Mouse (Mus musculus) limb, embryonic 10.5 days (tissue): ENCODE measurements around the gene Cbfa2t3. TPM values are rescaled to one million over a fixed set of nuclear protein-coding genes. Genes with fewer than 3 reads are reported as not detected.

Experiments
- DNase-seq: peaks from one replicate; pipeline ENCODE4 v3.0.0-alpha.2; 2017; ENCODE audit warnings: low spot score
- H3K27ac ChIP-seq: fragments of 300-500 bp; sonication (generic); 2 replicates; pipeline ENCODE4 v1.5.1; 2016; ENCODE audit warnings: mild to moderate bottlenecking
- H3K27me3 ChIP-seq: fragments of 300-500 bp; sonication (generic); 2 replicates; pipeline ENCODE4 v1.6.1; 2016; ENCODE audit warnings: low read depth, mild to moderate bottlenecking; ENCODE audit not compliant: poor library complexity, severe bottlenecking
- H3K36me3 ChIP-seq: fragments of 300-500 bp; sonication (generic); 2 replicates; pipeline ENCODE4 v1.6.1; 2016; ENCODE audit warnings: mild to moderate bottlenecking, moderate library complexity
- H3K4me1 ChIP-seq: fragments of 300-500 bp; sonication (generic); 2 replicates; pipeline ENCODE4 v1.6.1; 2016
- H3K4me3 ChIP-seq: fragments of 300-500 bp; sonication (generic); 2 replicates; pipeline ENCODE4 v1.5.1; 2016; ENCODE audit warnings: mild to moderate bottlenecking, moderate library complexity
- H3K9me3 ChIP-seq: fragments of 300-500 bp; sonication (generic); replicated peaks from 2 replicates; pipeline ENCODE4 v1.6.1; 2016; ENCODE audit warnings: mild to moderate bottlenecking
- WGBS: fragments of 180-500 bp; shearing (Covaris S2); methylation state at CpG from one replicate; pipeline ENCODE4 v1.1.7; 2016; 5-methylcytosine and 5-hydroxymethylcytosine counted together
- polyA plus RNA-seq: library from polyadenylated mRNA; unstranded; fragments of >200 nt; fragmentation: Nextera tagmentation; extraction: Ambion mirVana; gene quantifications from 2 replicates; pipeline ENCODE4 v1.2.1, GENCODE M21; 2016

Gene Cbfa2t3
- polyA plus RNA-seq, 1 experiment from 2014 or later = 2.0 TPM

GRCm38 (mm10) chr8:122652643-122653042 lies 46.3 kb downstream of the Cbfa2t3 start:
- 64% methylated on average over 6 of the region's 6 CpGs for WGBS
- DNase-seq = no peak
- Histone ChIP-seq H3K27me3 (peaks cover 14% of the 10 kb centered on the region; the same call in 1 of the 2 replicates), H3K27ac (peak overlapping the region; percentile 75), H3K36me3 (peaks cover 6% of the 10 kb centered on the region; the same call in 1 of the 2 replicates), H3K9me3 (no peaks in the 10 kb centered on the region), H3K4me3 (no peak overlapping the region), H3K4me1 (peaks cover 96% of the 10 kb centered on the region)

- H3K27ac ChIP-seq = 0 out of 2 replicates have a peak overlapping the region, but pooled peaks have one; percentile 0
- H3K36me3 ChIP-seq = peaks cover 7% of the 10 kb centered on the region
- 81% methylated on average over 16 of the region's 16 CpGs for WGBS
- peaks cover 14% of the 10 kb centered on the region; the same call in 1 of the 2 replicates for H3K27me3 ChIP-seq
- DNase-seq = no peak
- H3K4me1 ChIP-seq = peaks cover 89% of the 10 kb centered on the region
- H3K4me3 ChIP-seq = no peak overlapping the region
- no peaks in the 10 kb centered on the region for H3K9me3 ChIP-seq
Measured at GRCm38 (mm10) chr8:122651326-122651921, 47.5 kb downstream of the Cbfa2t3 start.

- WGBS = 40% methylated on average over 15 of the region's 15 CpGs
- Histone ChIP-seq H3K27me3 (peaks cover 32% of the 10 kb centered on the region; the same call in 1 of the 2 replicates), H3K36me3 (peaks cover 7% of the 10 kb centered on the region), H3K9me3 (no peaks in the 10 kb centered on the region), H3K4me1 (peaks cover 71% of the 10 kb centered on the region), H3K4me3 (peak overlapping the region; percentile 14; the same call in 1 of the 2 replicates), H3K27ac (peak overlapping the region; percentile 73)
- DNase-seq = peak; percentile 74
Measured at GRCm38 (mm10) chr8:122648192-122648970, 50.5 kb downstream of the Cbfa2t3 start.

GRCm38 (mm10) chr8:122646337-122646736 lies 52.6 kb downstream of the Cbfa2t3 start:
- no peak for DNase-seq

GRCm38 (mm10) chr8:122644175-122644954 lies 54.5 kb downstream of the Cbfa2t3 start:
- Histone ChIP-seq H3K27me3 (peaks cover 17% of the 10 kb centered on the region; the same call in 1 of the 2 replicates), H3K27ac (peak overlapping the region; percentile 50), H3K36me3 (peaks cover 15% of the 10 kb centered on the region), H3K9me3 (no peaks in the 10 kb centered on the region), H3K4me1 (peaks cover 60% of the 10 kb centered on the region), H3K4me3 (no peak overlapping the region)
- no peak for DNase-seq
- 74% methylated on average over 6 of the region's 6 CpGs for WGBS

More at GRCm38 (mm10) chr8:122646337-122646736, 52.6 kb downstream of the Cbfa2t3 start:
- Histone ChIP-seq H3K9me3 (no peaks in the 10 kb centered on the region), H3K27ac (no peak overlapping the region), H3K36me3 (peaks cover 15% of the 10 kb centered on the region), H3K4me3 (no peak overlapping the region), H3K27me3 (peaks cover 32% of the 10 kb centered on the region; the same call in 1 of the 2 replicates), H3K4me1 (peaks cover 60% of the 10 kb centered on the region)
- 95% methylated on average over 16 of the region's 16 CpGs for WGBS

- 73% methylated on average over 9 of the region's 9 CpGs for WGBS
- H3K36me3 ChIP-seq = peaks cover 15% of the 10 kb centered on the region
- H3K4me1 ChIP-seq = peaks cover 61% of the 10 kb centered on the region
- H3K9me3 ChIP-seq = no peaks in the 10 kb centered on the region
- peaks cover 17% of the 10 kb centered on the region; the same call in 1 of the 2 replicates for H3K27me3 ChIP-seq
- no peak overlapping the region for H3K4me3 ChIP-seq
- no peak overlapping the region; the same call in 1 of the 2 replicates for H3K27ac ChIP-seq
- no peak for DNase-seq
Measured at GRCm38 (mm10) chr8:122642071-122642470, 56.8 kb downstream of the Cbfa2t3 start.

- no peak for DNase-seq
- H3K36me3 ChIP-seq = peaks cover 15% of the 10 kb centered on the region
- H3K4me3 ChIP-seq = no peak overlapping the region
- H3K9me3 ChIP-seq = no peaks in the 10 kb centered on the region
- H3K4me1 ChIP-seq = peaks cover 68% of the 10 kb centered on the region
- WGBS = 75% methylated on average over 15 of the region's 15 CpGs
- H3K27ac ChIP-seq = peak overlapping the region; percentile 33; the same call in 1 of the 2 replicates
- peaks cover 17% of the 10 kb centered on the region; the same call in 1 of the 2 replicates for H3K27me3 ChIP-seq
Measured at GRCm38 (mm10) chr8:122641406-122641805, 57.5 kb downstream of the Cbfa2t3 start.

- H3K27ac ChIP-seq = 0 out of 2 replicates have a peak overlapping the region, but pooled peaks have one; percentile 8
- peaks cover 74% of the 10 kb centered on the region for H3K4me1 ChIP-seq
- no peaks in the 10 kb centered on the region for H3K9me3 ChIP-seq
- DNase-seq = no peak
- no peak overlapping the region for H3K4me3 ChIP-seq
- 74% methylated on average over 4 of the region's 4 CpGs for WGBS
- H3K36me3 ChIP-seq = peaks cover 15% of the 10 kb centered on the region
- peaks cover 14% of the 10 kb centered on the region; the same call in 1 of the 2 replicates for H3K27me3 ChIP-seq
Measured at GRCm38 (mm10) chr8:122640825-122641224, 58.1 kb downstream of the Cbfa2t3 start.

GRCm38 (mm10) chr8:122639521-122640248 lies 59.2 kb downstream of the Cbfa2t3 start:
- 28% methylated on average over 16 of the region's 16 CpGs for WGBS
- Histone ChIP-seq H3K36me3 (peaks cover 25% of the 10 kb centered on the region), H3K4me3 (peak overlapping the region; percentile 10; the same call in 1 of the 2 replicates), H3K27me3 (peaks cover 4% of the 10 kb centered on the region; the same call in 1 of the 2 replicates), H3K4me1 (peaks cover 79% of the 10 kb centered on the region), H3K27ac (peak overlapping the region; percentile 73), H3K9me3 (no peaks in the 10 kb centered on the region)
- no peak for DNase-seq

GRCm38 (mm10) chr8:122638601-122639000 lies 60.3 kb downstream of the Cbfa2t3 start:
- H3K36me3 ChIP-seq = peaks cover 33% of the 10 kb centered on the region
- no peak for DNase-seq
- peaks cover 68% of the 10 kb centered on the region for H3K4me1 ChIP-seq
- WGBS = 83% methylated on average over 16 of the region's 16 CpGs
- H3K27me3 ChIP-seq = no peaks in the 10 kb centered on the region
- no peaks in the 10 kb centered on the region for H3K9me3 ChIP-seq
- H3K27ac ChIP-seq = 0 out of 2 replicates have a peak overlapping the region, but pooled peaks have one; percentile 73
- H3K4me3 ChIP-seq = no peak overlapping the region

GRCm38 (mm10) chr8:122637230-122637629 lies 61.7 kb downstream of the Cbfa2t3 start:
- no peaks in the 10 kb centered on the region for H3K27me3 ChIP-seq
- no peak for DNase-seq
- H3K4me3 ChIP-seq = no peak overlapping the region

GRCm38 (mm10) chr8:122636803-122637175 lies 62.1 kb downstream of the Cbfa2t3 start:
- H3K9me3 ChIP-seq = no peaks in the 10 kb centered on the region
- peaks cover 62% of the 10 kb centered on the region for H3K4me1 ChIP-seq
- no peak for DNase-seq
- WGBS = 68% methylated on average over 9 of the region's 9 CpGs
- H3K27me3 ChIP-seq = no peaks in the 10 kb centered on the region
- H3K36me3 ChIP-seq = peaks cover 36% of the 10 kb centered on the region
- H3K4me3 ChIP-seq = no peak overlapping the region
- H3K27ac ChIP-seq = peak overlapping the region; percentile 11; the same call in 1 of the 2 replicates

More at GRCm38 (mm10) chr8:122637230-122637629, 61.7 kb downstream of the Cbfa2t3 start:
- no peaks in the 10 kb centered on the region for H3K9me3 ChIP-seq
- peaks cover 39% of the 10 kb centered on the region for H3K36me3 ChIP-seq
- WGBS = 91% methylated on average over 9 of the region's 9 CpGs
- peak overlapping the region; percentile 11; the same call in 1 of the 2 replicates for H3K27ac ChIP-seq
- H3K4me1 ChIP-seq = peaks cover 67% of the 10 kb centered on the region
